Mouse (Mus musculus) lung, embryonic 15.5 days (tissue): ENCODE results near the gene Calm2. TPM values are rescaled to one million over a fixed set of nuclear protein-coding genes. Genes with fewer than 3 reads are reported as not detected.
A peak's percentile ranks its signal among the peaks of the same experiment; 100 is the strongest.

Source experiments
- ATAC-seq: fragments of 200-750 bp; cut with Nextera tagmentation; 2 replicates; pipeline ENCODE4 v1.8.0; 2017; ENCODE audit warnings: moderate number of reproducible peaks, borderline replicate concordance; ENCODE audit not compliant: low FRiP score, low TSS enrichment; ENCODE audit errors: extremely low read depth
- H3K27ac ChIP-seq: fragments of 300-500 bp; sonication (generic); 2 replicates; pipeline ENCODE4 v1.5.1; 2015; ENCODE audit warnings: moderate library complexity, mild to moderate bottlenecking, inconsistent platforms
- H3K27me3 ChIP-seq: fragments of 300-500 bp; sonication (generic); 2 replicates; pipeline ENCODE4 v1.6.1; 2015; ENCODE audit warnings: inconsistent platforms
- H3K36me3 ChIP-seq: fragments of 300-500 bp; sonication (generic); 2 replicates; pipeline ENCODE4 v1.6.1; 2015; ENCODE audit warnings: inconsistent platforms
- H3K4me1 ChIP-seq: fragments of 300-500 bp; sonication (generic); 2 replicates; pipeline ENCODE4 v1.6.1; 2015; ENCODE audit warnings: inconsistent platforms
- H3K4me2 ChIP-seq: fragments of 300-500 bp; sonication (generic); 2 replicates; pipeline ENCODE4 v1.6.1; 2015; ENCODE audit warnings: inconsistent platforms, mild to moderate bottlenecking, moderate library complexity
- H3K4me3 ChIP-seq: fragments of 300-500 bp; sonication (generic); 2 replicates; pipeline ENCODE4 v1.5.1; 2015; ENCODE audit warnings: mild to moderate bottlenecking, inconsistent platforms
- H3K9ac ChIP-seq: fragments of 300-500 bp; sonication (generic); 2 replicates; pipeline ENCODE4 v1.6.1; 2015; ENCODE audit warnings: inconsistent platforms
- H3K9me3 ChIP-seq: fragments of 300-500 bp; sonication (generic); 2 replicates; pipeline ENCODE4 v1.6.1; 2016; ENCODE audit warnings: inconsistent platforms
- WGBS: fragments of 180-500 bp; shearing (Covaris S2); methylation state at CpG from one replicate; pipeline ENCODE4 v1.1.7; 2015; 5-methylcytosine and 5-hydroxymethylcytosine counted together
- polyA plus RNA-seq: library from polyadenylated mRNA; unstranded; fragments of >200 nt; fragmentation: Nextera tagmentation; extraction: Ambion mirVana; gene quantifications from 2 replicates; pipeline ENCODE4 v1.2.1, GENCODE M21; 2015

Calm2 gene
- polyA plus RNA-seq, 1 experiment from 2014 or later: 944 TPM

- ATAC-seq: no peak
- H3K27ac ChIP-seq: no peak overlapping the region
- WGBS: 59% methylated on average over 2 of the region's 2 CpGs
These were observed 7.3 kb downstream of the Calm2 start for GRCm38 (mm10) chr17:87439441-87439840.

GRCm38 (mm10) chr17:87433929-87434328 is 12.8 kb downstream of the Calm2 start:
- no peak overlapping the region for H3K27ac ChIP-seq
- WGBS: 86% methylated on average over 3 of the region's 3 CpGs
- no peaks in the 10 kb centered on the region for H3K9me3 ChIP-seq
- H3K36me3 ChIP-seq: peaks cover 55% of the 10 kb centered on the region
- no peak; the same call in 1 of the 2 replicates for ATAC-seq
- H3K4me2 ChIP-seq: no peak overlapping the region
- no peak overlapping the region for H3K9ac ChIP-seq
- H3K4me3 ChIP-seq: no peak overlapping the region
- no peaks in the 10 kb centered on the region for H3K4me1 ChIP-seq
- H3K27me3 ChIP-seq: no peaks in the 10 kb centered on the region

More at GRCm38 (mm10) chr17:87439441-87439840, 7.3 kb downstream of the Calm2 start:
- Histone ChIP-seq H3K27me3 (no peaks in the 10 kb centered on the region), H3K4me2 (no peak overlapping the region), H3K4me1 (peaks cover 35% of the 10 kb centered on the region), H3K4me3 (no peak overlapping the region), H3K9me3 (no peaks in the 10 kb centered on the region), H3K9ac (no peak overlapping the region), H3K36me3 (peaks cover 23% of the 10 kb centered on the region)

GRCm38 (mm10) chr17:87432743-87433142 is 14.0 kb downstream of the Calm2 start:
- no peaks in the 10 kb centered on the region for H3K9me3 ChIP-seq
- no peak overlapping the region for H3K9ac ChIP-seq
- no peak overlapping the region for H3K4me2 ChIP-seq
- no peak overlapping the region for H3K4me3 ChIP-seq
- no peak overlapping the region for H3K27ac ChIP-seq
- no peaks in the 10 kb centered on the region for H3K27me3 ChIP-seq
- no peak for ATAC-seq
- 89% methylated on average over 5 of the region's 5 CpGs for WGBS
- no peaks in the 10 kb centered on the region for H3K4me1 ChIP-seq
- peaks cover 55% of the 10 kb centered on the region for H3K36me3 ChIP-seq

GRCm38 (mm10) chr17:87432314-87432713 is 14.4 kb downstream of the Calm2 start:
- ATAC-seq: no peak
- Histone ChIP-seq H3K9me3 (no peaks in the 10 kb centered on the region), H3K9ac (no peak overlapping the region), H3K27ac (no peak overlapping the region), H3K27me3 (no peaks in the 10 kb centered on the region), H3K4me2 (no peak overlapping the region), H3K4me1 (no peaks in the 10 kb centered on the region), H3K36me3 (peaks cover 55% of the 10 kb centered on the region), H3K4me3 (no peak overlapping the region)

- Histone ChIP-seq H3K9ac (no peak overlapping the region), H3K36me3 (peaks cover 39% of the 10 kb centered on the region), H3K4me2 (no peak overlapping the region), H3K9me3 (no peaks in the 10 kb centered on the region), H3K4me3 (no peak overlapping the region), H3K4me1 (no peaks in the 10 kb centered on the region), H3K27ac (no peak overlapping the region), H3K27me3 (no peaks in the 10 kb centered on the region)
- 78% methylated on average over 3 of the region's 3 CpGs for whole genome bisulfite sequencing
- no peak for ATAC-seq
These were observed 17.3 kb downstream of the Calm2 start for GRCm38 (mm10) chr17:87429431-87429830.

GRCm38 (mm10) chr17:87427511-87427910 is 19.2 kb downstream of the Calm2 start, which contains the start of gene Stpg4:
Gene Stpg4 (minus strand): TSS chr17:87427741.
- peaks cover 22% of the 10 kb centered on the region for H3K36me3 ChIP-seq
- no peak within 1 kb of the TSS for H3K27ac ChIP-seq
- no peak within 1 kb of the TSS for H3K9ac ChIP-seq
- no peaks in the 10 kb centered on the region for H3K9me3 ChIP-seq
- WGBS: 55% methylated on average over 23 of the region's 24 CpGs
- no peaks in the 10 kb centered on the region for H3K27me3 ChIP-seq
- ATAC-seq: no peak; the same call in 1 of the 2 replicates
- no peak within 1 kb of the TSS for H3K4me2 ChIP-seq
- H3K4me1 ChIP-seq: no peaks in the 10 kb centered on the region
- H3K4me3 ChIP-seq: no peak within 1 kb of the TSS

GRCm38 (mm10) chr17:87418082-87418481 is 28.7 kb downstream of the Calm2 start:
- Histone ChIP-seq H3K27me3 (no peaks in the 10 kb centered on the region), H3K4me2 (no peak overlapping the region), H3K4me3 (no peak overlapping the region), H3K4me1 (no peaks in the 10 kb centered on the region), H3K9ac (no peak overlapping the region), H3K9me3 (no peaks in the 10 kb centered on the region), H3K36me3 (no peaks in the 10 kb centered on the region), H3K27ac (no peak overlapping the region)
- ATAC-seq: no peak
- WGBS: 54% methylated on average over 7 of the region's 7 CpGs

GRCm38 (mm10) chr17:87406646-87407045 is 40.1 kb downstream of the Calm2 start:
- Histone ChIP-seq H3K4me2 (no peak overlapping the region), H3K4me1 (no peaks in the 10 kb centered on the region), H3K36me3 (no peaks in the 10 kb centered on the region), H3K27ac (no peak overlapping the region), H3K27me3 (no peaks in the 10 kb centered on the region), H3K9me3 (no peaks in the 10 kb centered on the region), H3K4me3 (no peak overlapping the region), H3K9ac (no peak overlapping the region)
- WGBS: 88% methylated on average over 4 of the region's 4 CpGs
- ATAC-seq: no peak

GRCm38 (mm10) chr17:87405576-87405975 is 41.2 kb downstream of the Calm2 start:
- H3K27ac ChIP-seq: no peak overlapping the region
- no peaks in the 10 kb centered on the region for H3K4me1 ChIP-seq
- H3K4me3 ChIP-seq: no peak overlapping the region
- no peaks in the 10 kb centered on the region for H3K27me3 ChIP-seq
- no peak overlapping the region for H3K4me2 ChIP-seq
- no peak overlapping the region for H3K9ac ChIP-seq
- no peaks in the 10 kb centered on the region for H3K36me3 ChIP-seq
- WGBS: 71% methylated on average over 11 of the region's 11 CpGs
- no peak for ATAC-seq
- H3K9me3 ChIP-seq: no peaks in the 10 kb centered on the region

- H3K4me1 ChIP-seq: no peaks in the 10 kb centered on the region
- 56% methylated on average over 4 of the region's 4 CpGs for WGBS
- no peak for ATAC-seq
These were observed 43.3 kb downstream of the Calm2 start for GRCm38 (mm10) chr17:87403462-87403861.

GRCm38 (mm10) chr17:87402444-87402843 is 44.3 kb downstream of the Calm2 start:
- Histone ChIP-seq H3K4me1 (no peaks in the 10 kb centered on the region), H3K27me3 (no peaks in the 10 kb centered on the region), H3K27ac (no peak overlapping the region), H3K9ac (no peak overlapping the region), H3K4me2 (no peak overlapping the region), H3K9me3 (no peaks in the 10 kb centered on the region), H3K4me3 (no peak overlapping the region), H3K36me3 (no peaks in the 10 kb centered on the region)
- WGBS: 88% methylated on average over 11 of the region's 11 CpGs
- no peak for ATAC-seq

More at GRCm38 (mm10) chr17:87403462-87403861, 43.3 kb downstream of the Calm2 start:
- Histone ChIP-seq H3K4me3 (no peak overlapping the region), H3K4me2 (no peak overlapping the region), H3K27ac (no peak overlapping the region), H3K9me3 (no peaks in the 10 kb centered on the region), H3K27me3 (no peaks in the 10 kb centered on the region), H3K9ac (no peak overlapping the region), H3K36me3 (no peaks in the 10 kb centered on the region)

- WGBS: 71% methylated on average over 11 of the region's 11 CpGs
- Histone ChIP-seq H3K27me3 (no peaks in the 10 kb centered on the region), H3K9ac (no peak overlapping the region), H3K27ac (no peak overlapping the region), H3K9me3 (no peaks in the 10 kb centered on the region), H3K4me2 (no peak overlapping the region), H3K36me3 (no peaks in the 10 kb centered on the region), H3K4me3 (no peak overlapping the region), H3K4me1 (no peaks in the 10 kb centered on the region)
- ATAC-seq: no peak
These were observed 49.6 kb downstream of the Calm2 start for GRCm38 (mm10) chr17:87397088-87397487.

GRCm38 (mm10) chr17:87391242-87391641 is 55.5 kb downstream of the Calm2 start:
- ATAC-seq: peak; percentile 63
- H3K27me3 ChIP-seq: no peaks in the 10 kb centered on the region
- WGBS: 51% methylated on average over 7 of the region's 7 CpGs
- no peak overlapping the region for H3K4me3 ChIP-seq
- H3K9ac ChIP-seq: no peak overlapping the region
- H3K4me1 ChIP-seq: peaks cover 14% of the 10 kb centered on the region
- no peaks in the 10 kb centered on the region for H3K36me3 ChIP-seq
- H3K9me3 ChIP-seq: no peaks in the 10 kb centered on the region
- H3K4me2 ChIP-seq: no peak overlapping the region
- no peak overlapping the region for H3K27ac ChIP-seq
